ENCODE assay signal across 35 mouse cellular contexts in the genomic region with DNA sequence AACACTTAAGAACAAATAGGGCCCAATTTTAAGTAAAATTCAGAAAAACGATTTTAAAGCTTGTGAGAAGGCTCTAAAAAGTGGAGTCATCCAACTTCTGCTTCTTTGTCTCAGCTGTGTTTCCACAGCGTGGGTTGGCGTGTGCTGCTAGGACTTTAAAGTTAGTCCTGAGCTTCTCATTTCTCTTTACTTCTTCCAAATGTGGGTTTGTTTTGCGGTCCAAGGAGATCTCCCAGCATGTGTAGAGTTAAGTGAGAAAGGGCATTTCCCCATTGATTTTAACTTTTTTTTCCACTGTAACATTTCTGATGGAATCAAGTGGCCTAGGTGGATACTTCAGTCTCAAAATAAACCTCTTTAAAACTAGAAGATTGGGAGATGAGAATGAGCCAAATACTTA.
"Had no signal": no experiment of that assay in that cellular context is flagged by ENCODE, and none has a peak within 500 bp of the region (broad histone marks: within the 10 kb centered on the region; RNA-seq: fewer than 3 reads in every experiment).

No protein-coding gene starts in this region.

- H3K4me3 ChIP-seq: heart, embryonic 10.5 days; heart, embryonic 13.5 days; heart, embryonic 15.5 days; hindbrain, embryonic 10.5 days; hindbrain, embryonic 12.5 days; hindbrain, embryonic 13.5 days; hindbrain, embryonic 15.5 days; intestine, embryonic 15.5 days; kidney, embryonic 15.5 days; layer of hippocampus, adult 2 months; left cerebral cortex, adult 2 months had no signal

- H3K4me2 ChIP-seq: heart, embryonic 11.5 days; heart, embryonic 13.5 days; heart, embryonic 15.5 days; hindbrain, embryonic 12.5 days; hindbrain, embryonic 13.5 days; hindbrain, embryonic 14.5 days; hindbrain, embryonic 15.5 days; intestine, embryonic 15.5 days; kidney, embryonic 15.5 days had no signal

- H3K9me3 ChIP-seq: heart, embryonic 10.5 days; heart, embryonic 13.5 days; heart, embryonic 15.5 days; hindbrain, embryonic 10.5 days; hindbrain, embryonic 12.5 days; hindbrain, embryonic 13.5 days; hindbrain, embryonic 15.5 days; intestine, embryonic 15.5 days; kidney, embryonic 15.5 days had no signal

- H3K9ac ChIP-seq: heart, embryonic 13.5 days; heart, embryonic 15.5 days; hindbrain, embryonic 12.5 days; hindbrain, embryonic 13.5 days; hindbrain, embryonic 14.5 days; hindbrain, embryonic 15.5 days; intestine, embryonic 15.5 days; kidney, embryonic 15.5 days had no signal

- H3K4me1 ChIP-seq: hindbrain, embryonic 12.5 days; hindbrain, embryonic 13.5 days; hindbrain, embryonic 15.5 days; intestine, embryonic 15.5 days; kidney, embryonic 15.5 days had no signal

- DNase-seq: heart, postnatal 10 days; heart, postnatal 14 days; heart, postnatal 36 days; heart, postnatal 4 days; kidney, adult 11 months; kidney, adult 18-20 months; kidney, adult 2 months; kidney, adult 8-10 months; kidney, adult 9 months; kidney, postnatal 10 days; kidney, postnatal 14 days; kidney, postnatal 25 days; kidney, postnatal 36 days; kidney, postnatal 4 days; layer of hippocampus, adult 9-11 months; layer of hippocampus, postnatal 36 days had no signal

- H3K36me3 ChIP-seq: heart, embryonic 10.5 days; heart, embryonic 15.5 days; hindbrain, embryonic 10.5 days; hindbrain, embryonic 12.5 days; hindbrain, embryonic 13.5 days; hindbrain, embryonic 15.5 days; intestine, embryonic 15.5 days; kidney, embryonic 15.5 days had no signal

- ATAC-seq: hindbrain, embryonic 16.5 days; hindbrain, postnatal 0 days; inflammation-experienced regulatory T-cells, adult 6 months; intestine, embryonic 15.5 days; intestine, embryonic 16.5 days; intestine, postnatal 0 days had no signal

- H3K27ac ChIP-seq: heart, embryonic 10.5 days; heart, embryonic 13.5 days; heart, embryonic 15.5 days; hindbrain, embryonic 10.5 days; hindbrain, embryonic 12.5 days; hindbrain, embryonic 13.5 days; hindbrain, embryonic 14.5 days; hindbrain, embryonic 15.5 days; hindbrain, postnatal 0 days; intestine, embryonic 15.5 days; kidney, embryonic 15.5 days; kidney, postnatal 0 days; layer of hippocampus, adult 2 months; left cerebral cortex, adult 2 months had no signal

- H3K27me3 ChIP-seq: heart, embryonic 13.5 days; heart, embryonic 15.5 days; hindbrain, embryonic 12.5 days; hindbrain, embryonic 13.5 days; hindbrain, embryonic 15.5 days; intestine, embryonic 15.5 days; kidney, embryonic 15.5 days had no signal
